Mouse (Mus musculus) liver, embryonic 15.5 days (tissue): ENCODE results near the gene Sema7a. TPM values are rescaled to one million over a fixed set of nuclear protein-coding genes. Genes with fewer than 3 reads are reported as not detected.

ENCODE experiments used
- ATAC-seq: fragments of 200-750 bp; cut with Nextera tagmentation; 2 replicates; pipeline ENCODE4 v1.8.0; 2017; ENCODE audit warnings: moderate number of reproducible peaks, mild to moderate bottlenecking, moderate library complexity; ENCODE audit not compliant: insufficient read depth
- H3K27ac ChIP-seq: fragments of 300-500 bp; sonication (generic); replicated peaks from 2 replicates; pipeline ENCODE4 v1.5.1; 2015; ENCODE audit warnings: mild to moderate bottlenecking, inconsistent platforms
- H3K27me3 ChIP-seq: fragments of 300-500 bp; sonication (generic); 2 replicates; pipeline ENCODE4 v1.6.1; 2015; ENCODE audit warnings: mild to moderate bottlenecking, inconsistent platforms
- H3K36me3 ChIP-seq: fragments of 300-500 bp; sonication (generic); replicated peaks from 2 replicates; pipeline ENCODE4 v1.6.1; 2015; ENCODE audit warnings: moderate library complexity, mild to moderate bottlenecking, inconsistent platforms
- H3K4me1 ChIP-seq: fragments of 300-500 bp; sonication (generic); replicated peaks from 2 replicates; pipeline ENCODE4 v1.6.1; 2015; ENCODE audit warnings: inconsistent platforms
- H3K4me2 ChIP-seq: fragments of 300-500 bp; sonication (generic); 2 replicates; pipeline ENCODE4 v1.6.1; 2015; ENCODE audit warnings: moderate library complexity, mild to moderate bottlenecking, inconsistent platforms
- H3K4me3 ChIP-seq: fragments of 300-500 bp; sonication (generic); replicated peaks from 2 replicates; pipeline ENCODE4 v1.5.1; 2015; ENCODE audit warnings: mild to moderate bottlenecking, inconsistent platforms
- H3K9ac ChIP-seq: fragments of 300-500 bp; sonication (generic); 2 replicates; pipeline ENCODE4 v1.6.1; 2015; ENCODE audit warnings: moderate library complexity, mild to moderate bottlenecking, inconsistent platforms
- H3K9me3 ChIP-seq: fragments of 300-500 bp; sonication (generic); replicated peaks from 2 replicates; pipeline ENCODE4 v1.6.1; 2016; ENCODE audit warnings: inconsistent platforms
- WGBS: fragments of 180-500 bp; shearing (Covaris S2); methylation state at CpG from one replicate; pipeline ENCODE4 v1.1.7; 2015; ENCODE audit warnings: mixed read lengths; ENCODE audit not compliant: insufficient replicate concordance; 5-methylcytosine and 5-hydroxymethylcytosine counted together
- polyA plus RNA-seq: library from polyadenylated mRNA; unstranded; fragments of >200 nt; fragmentation: Nextera tagmentation; extraction: Ambion mirVana; gene quantifications from 2 replicates; pipeline ENCODE4 v1.2.1, GENCODE M21; 2015

The Sema7a gene
- polyA plus RNA-seq, 1 experiment from 2014 or later = not detected

GRCm38 (mm10) chr9:57986293-57986692 lies 46.4 kb downstream of the Sema7a start:
- 57% methylated on average over 7 of the region's 7 CpGs for WGBS
- no peak for ATAC-seq
- H3K9me3 ChIP-seq = no peaks in the 10 kb centered on the region
- no peak overlapping the region for H3K27ac ChIP-seq
- peaks cover 4% of the 10 kb centered on the region; the same call in 1 of the 2 replicates for H3K27me3 ChIP-seq
- no peaks in the 10 kb centered on the region for H3K4me1 ChIP-seq
- H3K4me2 ChIP-seq = no peak overlapping the region
- no peaks in the 10 kb centered on the region for H3K36me3 ChIP-seq
- H3K9ac ChIP-seq = no peak overlapping the region
- no peak overlapping the region for H3K4me3 ChIP-seq

DNA sequence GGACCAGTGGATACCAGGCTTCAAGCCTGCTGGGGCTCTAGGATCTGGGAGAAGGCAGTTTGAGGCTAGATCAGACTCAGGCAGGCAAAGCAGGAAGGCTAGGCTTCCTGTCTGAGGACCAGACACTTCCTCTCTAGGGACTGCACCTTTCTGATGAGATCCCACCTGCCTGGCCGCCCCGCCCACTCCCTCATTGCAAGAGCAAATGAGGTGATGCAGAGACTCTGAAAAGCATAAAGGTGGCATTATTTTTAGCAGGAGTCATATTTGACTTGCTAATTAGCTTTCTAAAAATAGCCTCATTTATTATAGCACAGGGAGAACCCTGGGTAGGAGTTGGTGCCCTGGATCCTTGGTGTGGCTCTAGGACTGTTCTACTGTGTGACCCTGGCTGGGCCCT lies 48.2 kb downstream of the Sema7a start:
- 38% methylated on average over 2 of the region's 2 CpGs for WGBS
- H3K4me2 ChIP-seq = no peak overlapping the region
- no peaks in the 10 kb centered on the region for H3K36me3 ChIP-seq
- H3K27me3 ChIP-seq = peaks cover 4% of the 10 kb centered on the region; the same call in 1 of the 2 replicates
- no peak overlapping the region for H3K9ac ChIP-seq
- H3K9me3 ChIP-seq = no peaks in the 10 kb centered on the region
- H3K27ac ChIP-seq = no peak overlapping the region
- H3K4me3 ChIP-seq = no peak overlapping the region
- no peak for ATAC-seq
- no peaks in the 10 kb centered on the region for H3K4me1 ChIP-seq

GRCm38 (mm10) chr9:57989309-57989708 lies 49.4 kb downstream of the Sema7a start:
- WGBS = 61% methylated on average over 6 of the region's 6 CpGs
- Histone ChIP-seq H3K4me3 (no peak overlapping the region), H3K9ac (no peak overlapping the region), H3K9me3 (no peaks in the 10 kb centered on the region), H3K27ac (no peak overlapping the region), H3K36me3 (no peaks in the 10 kb centered on the region), H3K4me2 (no peak overlapping the region), H3K27me3 (peaks cover 5% of the 10 kb centered on the region; the same call in 1 of the 2 replicates), H3K4me1 (no peaks in the 10 kb centered on the region)
- ATAC-seq = no peak

DNA sequence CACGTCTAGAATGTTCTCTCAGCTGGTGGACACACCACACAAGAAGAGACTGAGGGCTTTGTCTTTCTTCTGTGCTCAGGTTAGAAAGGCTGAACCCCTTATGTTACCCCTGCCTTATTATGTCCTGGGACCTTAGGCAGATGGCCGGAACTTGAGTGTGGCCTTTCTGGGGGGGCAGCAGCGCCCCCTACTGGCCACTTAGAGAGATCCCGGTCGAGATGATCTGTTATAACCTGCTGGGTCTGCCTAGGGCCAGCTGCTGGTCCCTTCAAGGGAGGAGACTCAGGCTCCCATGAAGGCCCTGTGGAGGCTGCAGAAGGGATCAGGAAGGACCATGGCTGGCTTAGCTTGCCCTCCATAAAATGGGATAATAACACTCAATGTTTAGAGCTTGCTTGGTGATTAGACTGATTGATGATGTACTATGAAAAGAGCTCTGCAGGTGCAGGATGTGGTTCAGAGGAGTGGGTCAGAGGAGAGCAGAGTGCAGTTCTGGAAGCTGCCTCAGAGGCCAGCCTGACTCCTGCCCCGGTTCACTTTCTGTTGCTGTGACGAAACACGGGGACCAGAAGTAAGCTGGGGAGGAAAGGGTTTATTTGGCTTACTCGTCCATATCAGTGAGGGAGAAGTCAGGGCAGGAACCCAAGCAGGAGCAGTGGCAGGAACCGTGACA lies 50.7 kb downstream of the Sema7a start:
- Histone ChIP-seq H3K9me3 (no peaks in the 10 kb centered on the region), H3K4me1 (no peaks in the 10 kb centered on the region), H3K4me2 (no peak overlapping the region), H3K9ac (no peak overlapping the region), H3K27ac (no peak overlapping the region), H3K27me3 (peaks cover 9% of the 10 kb centered on the region; the same call in 1 of the 2 replicates), H3K4me3 (no peak overlapping the region), H3K36me3 (no peaks in the 10 kb centered on the region)
- WGBS = 27% methylated on average over 10 of the region's 10 CpGs
- ATAC-seq = no peak

DNA sequence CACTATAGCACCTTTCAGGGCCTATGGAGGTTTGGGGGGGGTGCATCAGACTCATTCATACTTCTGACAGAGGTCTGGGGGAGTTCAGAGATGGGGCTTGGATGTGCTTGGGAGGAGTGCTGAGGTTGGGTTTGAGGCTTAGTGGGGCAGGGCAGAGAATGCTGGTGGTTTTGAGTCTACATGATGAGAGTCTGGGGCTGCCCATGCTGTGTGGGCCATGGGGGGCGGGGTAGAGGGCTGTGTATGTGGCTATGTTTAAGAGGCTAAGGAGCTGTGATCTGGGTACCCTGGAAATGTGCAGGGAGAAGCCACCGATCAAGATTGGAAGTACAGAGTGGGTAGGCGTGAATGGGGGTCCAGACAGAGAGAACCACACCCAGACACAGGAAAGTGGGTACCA lies 52.1 kb downstream of the Sema7a start:
- WGBS = 58% methylated on average over 3 of the region's 3 CpGs
- no peak for ATAC-seq
- Histone ChIP-seq H3K4me1 (no peaks in the 10 kb centered on the region), H3K27me3 (peaks cover 21% of the 10 kb centered on the region), H3K27ac (no peak overlapping the region), H3K9me3 (no peaks in the 10 kb centered on the region), H3K36me3 (no peaks in the 10 kb centered on the region), H3K9ac (no peak overlapping the region), H3K4me3 (no peak overlapping the region), H3K4me2 (no peak overlapping the region)

DNA sequence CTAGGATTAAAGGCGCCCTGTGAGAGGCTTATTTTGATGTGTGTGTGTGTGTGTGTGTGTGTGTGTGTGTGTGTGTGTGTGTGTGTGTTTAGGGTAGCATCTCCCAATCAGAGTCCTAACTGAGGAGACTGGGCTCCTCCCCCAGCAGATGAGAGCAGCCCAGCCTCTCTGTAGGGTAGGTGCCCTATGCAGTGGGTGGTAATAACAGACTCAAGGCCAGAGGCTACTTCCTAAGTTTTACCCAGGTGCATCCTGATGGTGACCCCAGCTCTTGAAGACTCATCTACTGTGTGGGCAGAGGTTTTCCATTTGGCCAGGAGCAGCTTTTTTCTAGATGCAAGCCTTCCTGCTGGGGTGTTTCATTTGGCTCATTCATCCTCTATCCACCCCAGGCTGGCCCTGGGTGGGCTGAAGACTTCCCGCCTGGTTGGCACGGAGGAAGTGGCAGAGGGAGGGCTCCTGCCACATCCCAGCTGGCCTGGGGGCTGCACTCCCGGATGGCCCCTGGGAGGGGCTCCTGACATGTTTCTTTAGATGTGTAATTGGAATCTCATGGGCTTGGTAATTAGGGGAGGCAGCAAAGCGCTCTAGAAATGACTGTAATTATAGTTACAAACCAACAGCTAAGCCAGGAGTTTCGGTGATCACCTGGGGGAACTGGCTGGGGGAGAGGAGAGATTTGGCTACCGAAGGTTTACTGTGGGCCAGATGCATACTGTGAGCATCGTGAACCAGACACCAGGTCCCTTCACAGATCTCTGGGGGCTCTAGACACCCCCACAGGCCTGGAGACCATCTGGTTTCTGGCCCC lies 53.1 kb downstream of the Sema7a start:
- Histone ChIP-seq H3K9me3 (no peaks in the 10 kb centered on the region), H3K9ac (no peak overlapping the region), H3K36me3 (no peaks in the 10 kb centered on the region), H3K27me3 (peaks cover 26% of the 10 kb centered on the region), H3K27ac (no peak overlapping the region), H3K4me1 (peaks cover 6% of the 10 kb centered on the region), H3K4me3 (no peak overlapping the region), H3K4me2 (no peak overlapping the region)
- ATAC-seq = no peak
- WGBS = 47% methylated on average over 8 of the region's 8 CpGs

DNA sequence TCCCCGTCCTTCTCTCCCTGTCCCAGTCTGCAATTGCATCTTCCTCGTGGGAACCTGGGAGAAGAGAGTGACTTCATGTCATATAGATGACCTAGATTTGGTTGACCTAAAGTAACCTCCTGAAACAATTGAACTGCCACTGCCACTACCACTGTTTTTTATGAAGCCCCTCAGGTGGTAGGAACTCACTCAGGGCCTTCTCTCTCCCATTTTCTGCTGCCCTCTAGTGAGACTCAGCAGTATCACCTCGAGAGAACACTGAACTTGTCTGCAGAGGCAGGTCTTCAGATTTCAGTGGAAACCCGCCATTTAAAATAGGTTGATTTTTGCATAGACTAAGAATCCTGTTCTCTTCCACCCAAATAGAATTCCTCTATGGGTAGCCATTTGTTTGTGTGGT lies 55.4 kb downstream of the Sema7a start:
- H3K4me1 ChIP-seq = peaks cover 9% of the 10 kb centered on the region
- H3K27me3 ChIP-seq = peaks cover 45% of the 10 kb centered on the region
- no peak overlapping the region for H3K4me3 ChIP-seq
- H3K4me2 ChIP-seq = no peak overlapping the region
- no peaks in the 10 kb centered on the region for H3K9me3 ChIP-seq
- ATAC-seq = no peak
- no peaks in the 10 kb centered on the region for H3K36me3 ChIP-seq
- H3K9ac ChIP-seq = no peak overlapping the region
- 32% methylated on average over 4 of the region's 4 CpGs for WGBS
- no peak overlapping the region for H3K27ac ChIP-seq

GRCm38 (mm10) chr9:57997511-57998031 lies 57.7 kb downstream of the Sema7a start:
- ATAC-seq = no peak
- H3K9me3 ChIP-seq = no peaks in the 10 kb centered on the region
- peak overlapping the region; percentile 25 for H3K4me3 ChIP-seq
- H3K4me1 ChIP-seq = peaks cover 9% of the 10 kb centered on the region
- H3K36me3 ChIP-seq = no peaks in the 10 kb centered on the region
- peak overlapping the region; percentile 59 for H3K4me2 ChIP-seq
- WGBS = 20% methylated on average over 13 of the region's 13 CpGs
- H3K9ac ChIP-seq = no peak overlapping the region
- H3K27ac ChIP-seq = no peak overlapping the region
- peaks cover 45% of the 10 kb centered on the region for H3K27me3 ChIP-seq

- ATAC-seq = no peak
- H3K27me3 ChIP-seq = peaks cover 45% of the 10 kb centered on the region
- H3K4me3 ChIP-seq = peak overlapping the region; percentile 25
- no peak overlapping the region for H3K9ac ChIP-seq
- H3K9me3 ChIP-seq = no peaks in the 10 kb centered on the region
- no peak overlapping the region for H3K27ac ChIP-seq
- WGBS = 2% methylated on average over 20 of the region's 20 CpGs
- H3K36me3 ChIP-seq = no peaks in the 10 kb centered on the region
- H3K4me2 ChIP-seq = peak overlapping the region; percentile 59
- H3K4me1 ChIP-seq = peaks cover 9% of the 10 kb centered on the region
Observed at GRCm38 (mm10) chr9:57998032-57998659, 58.2 kb downstream of the Sema7a start.

- Histone ChIP-seq H3K27ac (no peak overlapping the region), H3K9me3 (no peaks in the 10 kb centered on the region), H3K4me1 (peaks cover 9% of the 10 kb centered on the region), H3K4me2 (no peak overlapping the region), H3K36me3 (no peaks in the 10 kb centered on the region), H3K4me3 (no peak overlapping the region), H3K27me3 (peaks cover 45% of the 10 kb centered on the region), H3K9ac (no peak overlapping the region)
- ATAC-seq = no peak
- 40% methylated on average over 2 of the region's 2 CpGs for WGBS
Observed at GRCm38 (mm10) chr9:57998685-57999084, 58.8 kb downstream of the Sema7a start.

- Histone ChIP-seq H3K4me3 (no peak overlapping the region), H3K4me1 (peaks cover 9% of the 10 kb centered on the region), H3K36me3 (no peaks in the 10 kb centered on the region), H3K9me3 (no peaks in the 10 kb centered on the region), H3K27ac (no peak overlapping the region), H3K9ac (no peak overlapping the region), H3K27me3 (peaks cover 40% of the 10 kb centered on the region), H3K4me2 (no peak overlapping the region)
- no peak for ATAC-seq
- 37% methylated on average over 2 of the region's 2 CpGs for WGBS
Observed at GRCm38 (mm10) chr9:57999676-58000075, 59.8 kb downstream of the Sema7a start.
